Mouse (Mus musculus) kidney, adult 9 months (tissue): ENCODE data around the gene Surf4.
A peak's percentile ranks its signal among the peaks of the same experiment; 100 is the strongest.

ENCODE experiments used
- DNase-seq: peaks from one replicate; pipeline ENCODE4 v3.0.0; 2022

Surf4 gene

DNA sequence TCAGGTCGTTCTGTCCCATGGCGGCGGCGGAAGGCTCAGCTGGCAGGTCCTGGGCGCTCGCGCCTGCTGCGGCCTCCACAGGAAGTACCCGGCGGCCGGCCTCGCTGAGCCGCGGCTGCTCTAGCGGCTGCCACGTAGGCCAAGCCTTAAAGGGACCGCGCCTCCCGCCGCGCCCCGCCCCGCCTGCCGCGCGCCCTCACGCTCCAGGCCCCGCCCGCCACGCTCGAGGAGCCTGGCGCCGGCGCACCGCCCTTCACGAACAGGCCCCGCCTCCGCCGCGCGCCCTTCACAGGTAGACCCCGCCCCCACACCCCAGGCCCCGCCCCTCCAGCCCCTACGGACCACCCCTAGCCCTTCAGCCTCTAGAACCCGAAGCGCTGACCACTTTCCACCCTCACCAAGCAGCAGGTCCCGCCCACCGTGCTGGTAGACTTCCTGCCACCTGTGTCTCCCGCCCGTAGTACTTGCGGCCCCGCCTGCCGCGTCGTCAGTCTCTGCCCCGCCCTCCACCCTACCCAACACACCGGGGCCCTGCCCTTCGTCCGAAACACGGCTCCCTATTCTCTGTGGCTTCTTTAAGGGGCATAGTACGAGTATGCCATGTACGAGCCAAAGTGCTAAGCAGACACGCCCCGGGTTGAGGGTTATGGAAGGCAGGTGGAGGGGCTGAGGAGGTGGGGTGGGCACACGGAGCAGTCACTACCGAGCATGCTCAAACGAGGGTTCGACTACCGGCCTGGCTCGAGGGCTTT lies at the start of gene Surf4, which contains the start of gene Stkld1:
Gene Surf4, minus strand, starts transcription at position 625 of the 752 bp plus-strand sequence.
Gene Stkld1, plus strand, starts transcription at position 744 of the 752 bp plus-strand sequence.
- peak; percentile 97 for DNase-seq

DNA sequence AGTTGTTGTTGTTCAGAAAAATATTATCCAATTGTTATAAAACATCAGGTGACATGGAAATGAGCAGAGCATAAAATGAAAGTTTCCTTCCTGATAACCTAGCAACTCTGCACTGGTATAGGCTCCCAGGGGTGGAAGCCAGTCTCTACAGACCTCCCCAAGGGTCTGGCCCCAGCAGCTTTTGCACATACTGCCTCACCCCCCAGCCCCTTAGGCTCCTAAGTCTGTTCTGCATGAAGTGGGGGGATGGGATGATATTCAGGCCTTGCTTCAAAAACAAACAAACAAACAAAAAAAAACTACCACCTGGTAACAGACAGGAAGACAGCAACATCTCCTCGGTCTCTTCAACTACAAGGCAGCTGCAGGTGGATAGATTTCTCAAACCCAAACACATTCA lies 46.6 kb upstream of the Surf4 start:
- DNase-seq = no peak

DNA sequence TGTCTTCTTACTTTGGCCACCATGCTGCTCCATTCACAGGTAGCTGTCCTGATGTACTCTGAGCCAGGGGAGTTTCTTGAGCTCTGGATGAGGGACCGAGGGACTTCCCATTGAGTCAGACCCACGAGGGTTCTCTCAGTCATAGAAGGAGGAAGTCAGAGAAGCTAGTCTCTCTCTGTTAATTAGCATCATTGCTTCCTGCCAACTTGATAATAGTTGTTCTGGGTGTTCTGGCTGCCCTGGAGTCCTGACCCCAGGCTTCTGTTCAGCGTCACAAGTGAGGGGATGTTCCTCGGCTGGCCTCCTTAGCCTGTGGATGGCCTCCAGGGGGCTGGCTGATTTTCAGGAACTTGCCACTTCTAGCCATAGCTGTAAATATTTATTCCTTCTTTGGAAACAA lies 40.2 kb upstream of the Surf4 start:
- DNase-seq = no peak

DNA sequence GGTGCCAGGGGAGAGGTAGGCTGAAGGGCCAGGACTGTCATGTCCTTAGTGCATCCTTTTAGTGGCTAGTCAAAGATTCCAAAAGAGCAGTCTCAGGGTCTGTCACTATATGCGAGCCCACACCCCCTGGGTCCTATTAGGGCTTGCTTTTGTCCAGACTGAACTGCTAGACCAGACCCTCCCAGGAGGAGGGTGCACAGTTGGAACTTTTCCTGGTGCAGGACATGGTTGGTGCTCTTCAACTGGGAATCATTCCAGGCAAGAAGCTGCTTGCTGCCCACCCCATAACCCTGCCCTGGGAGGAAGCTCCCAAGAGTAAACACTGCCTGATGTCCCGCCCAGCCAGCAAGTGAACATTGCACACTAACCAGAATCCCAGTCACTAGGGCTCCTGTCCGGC lies 39.4 kb upstream of the Surf4 start, which contains the start of gene Adamts13:
Gene Adamts13, plus strand, starts transcription at position 301 of the 400 bp plus-strand sequence.
- no peak for DNase-seq

DNA sequence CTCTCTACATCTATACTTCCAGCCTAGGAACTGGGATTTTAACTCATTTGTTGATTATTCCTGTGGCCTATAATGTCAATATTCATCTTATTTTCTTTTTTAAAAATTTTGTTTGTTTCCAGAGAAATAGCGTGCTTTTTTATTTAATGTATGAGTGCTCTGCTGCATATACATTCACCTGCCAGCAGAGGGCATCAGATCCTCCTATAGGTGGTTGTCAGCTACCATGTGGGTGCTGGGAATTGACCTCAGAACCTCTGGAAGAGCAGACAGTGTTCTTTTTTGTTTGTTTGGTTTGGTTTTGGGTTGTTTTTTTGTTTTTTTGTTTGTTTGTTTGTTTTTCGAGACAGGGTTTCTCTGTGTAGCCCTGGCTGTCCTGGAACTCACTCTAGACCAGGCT lies 33.5 kb upstream of the Surf4 start:
- DNase-seq = no peak

DNA sequence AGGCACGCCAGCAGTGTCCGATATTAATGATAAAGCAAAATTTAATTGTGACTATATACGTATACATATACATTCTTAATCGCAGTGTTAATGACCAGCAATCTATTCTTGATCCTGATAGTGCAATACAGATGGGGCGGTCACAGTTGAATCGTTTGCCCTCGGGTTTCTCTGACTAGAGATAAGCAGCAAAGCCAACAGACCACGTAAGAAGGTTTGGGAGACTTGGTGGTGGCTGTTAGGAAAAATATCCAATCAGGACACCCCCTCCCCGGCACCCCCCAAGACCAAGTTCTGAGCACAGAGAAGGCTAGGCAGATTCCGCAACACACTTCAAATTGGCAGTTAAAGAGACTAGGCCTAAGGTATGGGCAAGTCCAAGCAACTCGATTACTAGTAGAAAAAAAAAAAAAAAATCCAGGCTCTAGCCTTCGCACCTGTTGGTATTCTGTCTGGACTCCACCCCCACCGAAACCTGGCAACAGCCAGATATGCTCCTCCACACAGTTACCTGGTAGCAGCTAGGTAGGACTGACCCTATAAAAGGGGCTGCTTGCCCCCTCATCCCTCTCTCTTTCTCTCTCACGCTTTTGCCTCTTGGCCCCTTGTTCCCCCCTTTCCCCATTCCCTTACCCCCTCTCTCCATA lies 31.1 kb upstream of the Surf4 start:
- no peak for DNase-seq

DNA sequence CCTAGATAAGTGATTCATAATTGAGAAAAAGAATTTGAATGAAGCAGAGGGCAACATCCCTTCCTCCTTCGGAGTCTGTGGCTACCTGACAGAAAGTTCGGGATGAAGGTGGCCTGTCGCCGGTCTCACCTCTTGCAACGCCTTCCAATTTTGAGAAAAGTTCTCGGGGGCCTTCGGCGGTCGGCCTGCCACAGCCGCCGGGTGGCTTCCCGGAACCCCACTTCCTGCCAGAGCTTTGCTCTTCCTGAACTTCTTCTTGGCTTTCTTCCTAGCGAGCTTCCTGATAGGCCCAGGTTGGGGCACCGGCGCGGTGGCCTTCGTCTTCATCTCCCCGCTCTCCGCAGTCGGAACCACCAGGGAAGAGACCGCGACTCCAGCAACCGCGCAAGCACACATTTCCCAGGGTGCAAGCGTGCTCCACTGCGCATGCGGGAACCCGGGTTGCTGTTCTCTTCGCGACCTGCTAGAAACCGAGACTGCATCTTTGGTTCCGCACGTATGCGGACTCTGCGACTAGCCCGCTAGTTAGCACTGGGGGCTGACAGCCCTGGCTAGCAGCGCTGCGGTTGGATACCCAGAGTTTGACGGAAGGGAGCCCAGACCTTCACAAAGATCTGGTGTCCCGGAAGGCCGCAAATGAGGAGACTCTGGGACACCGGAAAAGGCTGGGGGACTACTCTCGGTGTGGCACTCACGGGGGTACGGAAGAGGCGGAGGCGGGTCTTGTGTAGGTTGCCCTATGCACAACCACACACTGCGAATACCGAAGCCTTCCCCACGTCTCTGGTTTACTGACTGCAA lies 30.4 kb upstream of the Surf4 start, which contains the start of gene Rexo4:
Gene Rexo4, minus strand, starts transcription at position 464 of the 801 bp plus-strand sequence.
- DNase-seq = peak; percentile 94

DNA sequence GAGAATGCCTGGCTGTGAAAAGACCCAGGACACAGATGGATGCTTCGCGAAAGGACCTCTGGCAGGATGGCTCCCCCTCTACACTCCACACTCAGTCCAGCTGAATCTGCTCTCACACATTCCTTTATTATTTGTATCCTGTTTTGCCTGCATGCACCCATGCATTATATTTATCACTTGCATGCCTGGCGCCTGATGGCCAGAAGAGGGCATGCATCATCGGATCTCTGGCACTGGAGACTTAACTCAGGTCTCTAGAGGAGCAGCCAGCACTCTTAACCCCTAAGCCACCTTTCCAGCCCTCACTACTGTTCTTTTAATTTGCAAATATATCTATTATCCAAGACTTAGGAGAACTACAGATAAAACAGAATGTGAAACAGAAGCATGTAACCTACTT lies 27.0 kb upstream of the Surf4 start:
- DNase-seq = peak; percentile 43

DNA sequence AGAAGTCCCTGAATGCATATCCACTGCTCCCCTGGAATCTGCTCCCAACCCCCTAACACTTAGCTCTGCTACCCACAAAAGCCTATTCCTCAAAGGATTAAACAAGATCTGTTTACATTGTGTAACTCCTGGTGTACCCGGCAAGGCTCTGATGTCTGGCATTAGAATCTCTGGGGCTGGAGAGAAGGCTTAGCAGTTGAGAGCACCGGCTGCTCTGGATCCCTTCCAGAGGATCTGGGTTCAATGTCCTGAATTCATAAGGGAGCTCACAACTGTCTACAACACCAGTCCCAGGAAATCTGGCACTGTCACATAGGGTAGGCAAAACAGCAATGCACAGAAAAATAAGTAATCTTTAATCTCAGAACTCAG lies 23.7 kb upstream of the Surf4 start:
- peak; percentile 33 for DNase-seq

DNA sequence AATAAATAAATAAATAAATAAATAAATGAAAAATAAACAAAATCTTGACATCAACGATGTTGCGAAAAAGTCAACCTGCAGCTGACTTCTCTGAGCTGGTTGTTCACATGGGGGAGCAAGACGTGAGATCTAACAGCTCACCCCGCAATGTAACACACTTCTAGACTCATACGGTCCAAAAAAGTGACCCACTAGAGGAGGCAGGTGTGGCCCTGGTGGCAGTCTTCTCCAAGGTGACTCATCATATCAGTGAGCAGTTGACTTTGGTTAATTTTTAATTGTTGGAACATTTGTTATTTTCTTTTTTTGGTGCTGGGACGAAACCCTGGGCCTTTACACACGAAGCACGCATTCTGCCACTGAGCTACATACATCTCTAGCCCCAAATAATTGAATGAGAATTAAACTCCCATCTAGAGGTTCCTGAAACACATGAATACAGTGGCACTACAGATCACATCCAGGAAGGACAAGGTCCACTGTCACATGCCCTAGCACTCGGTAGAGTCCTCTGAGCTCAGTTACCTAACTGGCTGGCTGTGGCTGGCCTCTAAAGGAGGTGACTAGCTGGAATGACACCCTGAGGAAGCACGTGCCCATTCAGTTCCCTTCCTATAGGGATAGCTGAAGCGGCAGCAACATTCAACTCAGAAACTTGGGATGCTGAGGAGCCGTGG lies 23.2 kb upstream of the Surf4 start:
- peak; percentile 40 for DNase-seq

DNA sequence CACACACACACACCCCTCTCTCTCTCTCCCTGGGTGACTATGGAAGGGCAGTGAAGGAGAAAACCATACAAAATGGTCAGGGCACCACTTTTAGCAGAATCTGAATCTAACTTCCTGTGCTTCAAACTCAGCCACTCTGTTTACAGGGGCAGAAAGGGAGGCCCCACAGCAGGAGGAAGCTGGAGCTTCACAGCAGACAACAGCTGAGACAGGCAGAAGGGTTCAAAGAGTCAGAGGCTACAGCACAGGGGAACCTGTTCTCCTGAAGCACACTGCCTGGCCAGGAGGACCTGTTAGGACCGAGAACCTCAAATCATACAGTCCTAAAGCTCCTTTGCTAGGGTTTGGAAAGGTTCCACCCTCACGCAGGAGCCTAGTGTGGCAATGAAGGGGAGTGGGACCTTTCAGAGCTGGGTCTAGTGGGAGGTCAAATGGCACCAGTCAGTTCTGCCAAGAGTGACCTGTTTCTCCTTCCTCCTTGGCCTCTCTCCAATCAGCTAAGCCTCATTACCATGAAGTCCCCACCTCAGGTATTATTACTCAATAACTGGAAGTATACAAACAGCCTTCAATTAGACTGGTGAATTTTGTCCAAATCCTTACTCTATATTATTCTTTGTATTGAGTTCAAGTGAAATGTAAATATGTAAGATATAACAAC lies 21.1 kb upstream of the Surf4 start:
- no peak for DNase-seq

DNA sequence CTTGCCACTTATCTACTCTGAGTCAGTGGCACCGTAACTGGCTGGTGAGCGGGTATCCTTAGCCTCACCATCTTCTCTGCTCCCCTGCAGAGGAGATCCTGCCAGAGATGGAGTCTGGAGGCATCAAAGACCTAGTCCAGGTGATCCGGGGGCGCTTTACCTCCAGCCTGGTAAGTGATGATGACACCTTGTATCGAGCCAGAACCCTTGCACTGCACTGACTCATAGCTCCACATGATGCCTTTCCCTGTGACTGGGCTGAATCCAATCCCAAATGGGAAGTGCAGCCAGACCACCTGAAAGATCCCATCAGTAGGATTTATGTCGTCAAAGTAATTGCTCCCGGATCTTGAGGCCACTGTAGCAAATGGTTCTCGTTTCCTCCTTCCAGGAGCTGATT lies 19.1 kb upstream of the Surf4 start:
- no peak for DNase-seq

DNA sequence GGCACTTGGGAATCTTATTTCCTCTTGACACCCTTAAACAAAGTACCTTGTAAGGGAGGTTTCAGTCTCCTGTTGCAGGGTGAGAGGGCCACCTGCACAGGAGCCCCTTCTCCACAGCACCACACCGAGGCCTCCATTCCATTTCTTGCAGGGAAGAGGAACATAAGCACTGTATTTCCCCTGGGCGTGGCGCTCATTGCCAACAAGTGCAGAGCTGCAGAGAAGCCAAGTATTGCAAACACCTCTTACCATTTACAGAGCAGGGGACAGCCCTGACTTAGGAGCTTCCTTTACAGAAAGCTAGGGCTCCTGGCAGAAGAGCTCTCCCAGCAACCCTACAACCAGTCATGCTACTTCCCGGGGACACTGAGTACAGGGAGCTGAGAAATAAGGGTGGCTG lies 18.5 kb upstream of the Surf4 start:
- DNase-seq = no peak

DNA sequence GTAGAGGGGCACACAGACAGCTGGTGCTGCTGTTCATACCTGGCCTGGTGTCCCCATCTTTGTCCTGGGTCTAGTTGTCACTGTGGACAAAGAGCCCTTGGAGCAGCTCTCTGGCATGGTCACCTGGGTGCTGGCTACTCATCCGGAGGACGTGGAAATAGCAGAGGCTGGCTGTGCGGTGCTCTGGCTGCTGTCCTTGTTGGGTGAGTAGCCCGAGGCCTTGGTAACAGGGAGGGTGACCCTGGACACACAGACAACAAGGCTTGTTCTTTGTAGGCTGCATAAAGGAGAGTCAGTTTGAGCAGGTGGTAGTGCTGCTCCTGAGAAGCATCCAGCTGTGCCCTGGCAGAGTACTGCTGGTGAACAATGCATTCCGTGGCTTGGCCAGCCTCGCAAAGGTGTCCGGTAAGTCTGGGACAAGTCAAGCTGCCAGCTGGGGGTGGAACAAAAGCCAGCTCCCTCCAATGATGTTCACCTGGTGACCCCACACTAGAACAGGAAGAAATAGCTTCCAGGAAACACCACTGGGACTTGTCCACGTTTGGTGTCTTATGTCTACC lies 17.7 kb upstream of the Surf4 start:
- DNase-seq = no peak

DNA sequence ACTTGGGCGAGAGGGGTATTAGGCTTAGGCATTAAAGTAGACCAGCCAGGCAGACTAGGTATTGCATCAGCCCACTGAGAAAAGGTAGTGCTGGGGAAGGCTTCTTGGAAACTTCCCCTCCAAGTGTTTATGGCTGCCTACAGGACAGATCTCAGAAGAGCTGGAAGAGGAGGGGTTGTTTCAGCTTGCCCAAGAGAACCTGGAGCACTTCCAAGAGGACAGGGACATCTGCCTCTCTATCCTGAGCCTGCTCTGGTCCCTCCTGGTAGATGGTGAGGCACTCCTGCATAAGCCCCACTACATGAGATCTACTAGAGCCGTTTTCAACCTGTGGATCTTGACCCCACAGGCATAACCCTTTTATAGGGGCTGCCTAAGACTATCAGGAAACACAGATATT lies 16.7 kb upstream of the Surf4 start:
- no peak for DNase-seq

DNA sequence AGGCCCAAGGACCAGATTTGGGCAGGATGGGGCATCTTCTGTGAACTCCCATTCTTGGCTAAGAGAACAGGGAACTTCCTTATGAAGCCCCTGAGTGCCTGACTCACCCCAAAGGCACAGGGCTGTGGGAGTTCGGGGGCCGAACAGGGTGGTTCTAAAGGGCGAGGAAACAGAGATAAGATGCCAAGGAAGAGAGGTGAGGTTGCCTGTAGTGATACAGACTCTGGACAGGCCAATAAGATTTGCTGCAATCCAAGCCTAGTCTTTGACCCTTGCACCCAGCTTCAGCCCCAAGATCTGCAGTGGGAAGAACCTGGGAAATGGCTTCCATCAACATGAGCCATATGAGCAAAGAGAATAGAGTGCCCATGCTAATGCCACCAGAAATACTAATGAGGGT lies 9.5 kb upstream of the Surf4 start:
- no peak for DNase-seq

DNA sequence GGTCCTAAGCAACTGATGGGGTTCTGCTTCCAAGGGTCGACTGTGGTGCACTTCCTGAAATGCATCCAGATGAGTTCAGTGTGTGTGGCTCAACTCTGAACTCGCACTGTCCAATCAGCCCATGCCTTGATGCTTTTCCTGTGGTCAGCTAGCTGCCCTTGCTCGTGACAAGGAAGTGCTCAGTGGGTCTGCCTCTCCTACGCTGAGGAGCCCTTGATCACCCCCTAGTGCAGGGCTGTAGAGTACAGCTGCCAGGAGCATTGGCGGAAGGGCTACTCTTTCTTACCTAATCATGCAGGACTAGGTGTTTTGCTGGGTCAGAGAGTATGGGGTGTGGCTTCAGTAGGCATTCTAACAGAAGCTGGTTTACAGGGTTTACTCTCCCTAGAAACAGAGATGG lies 7.8 kb upstream of the Surf4 start:
- no peak for DNase-seq

DNA sequence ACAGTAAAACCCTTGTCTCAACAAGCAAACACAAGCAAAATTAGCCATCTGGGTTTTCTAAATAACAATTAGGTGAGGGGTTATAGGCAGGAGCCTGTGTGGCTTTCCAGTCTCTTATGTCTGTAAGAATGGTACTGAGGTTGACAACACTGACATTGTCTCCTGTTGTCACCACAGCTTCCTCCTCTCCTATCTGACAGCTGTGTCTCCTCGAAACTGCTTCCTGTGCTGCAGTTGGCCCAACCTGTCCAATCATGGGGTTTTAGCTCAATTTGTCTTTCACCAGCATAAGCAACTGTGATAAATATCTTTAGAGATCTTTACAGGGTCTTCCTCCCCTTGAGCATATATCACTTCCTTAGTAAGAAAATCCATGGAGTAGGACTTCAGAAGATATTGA lies 2.7 kb upstream of the Surf4 start:
- no peak for DNase-seq

DNA sequence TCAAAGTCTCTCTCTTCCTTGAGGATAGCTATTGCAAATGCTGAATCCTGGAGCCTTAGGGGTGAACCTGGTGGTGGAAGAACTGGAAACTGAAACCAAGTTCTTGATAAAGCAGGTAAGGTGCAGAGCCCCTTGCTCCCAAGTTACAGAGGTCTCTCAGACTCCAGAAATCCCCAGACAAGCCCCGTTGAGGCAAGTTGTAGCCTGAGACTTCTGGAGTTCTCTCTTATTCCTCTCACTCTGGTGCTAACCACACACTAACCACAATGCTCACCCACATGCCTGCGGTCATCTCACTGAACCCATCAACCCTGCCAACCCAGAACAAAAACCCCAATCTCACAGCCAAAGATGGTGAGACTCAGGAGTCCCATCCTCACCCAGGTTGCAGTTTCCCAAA lies 1.6 kb upstream of the Surf4 start:
- DNase-seq = no peak

DNA sequence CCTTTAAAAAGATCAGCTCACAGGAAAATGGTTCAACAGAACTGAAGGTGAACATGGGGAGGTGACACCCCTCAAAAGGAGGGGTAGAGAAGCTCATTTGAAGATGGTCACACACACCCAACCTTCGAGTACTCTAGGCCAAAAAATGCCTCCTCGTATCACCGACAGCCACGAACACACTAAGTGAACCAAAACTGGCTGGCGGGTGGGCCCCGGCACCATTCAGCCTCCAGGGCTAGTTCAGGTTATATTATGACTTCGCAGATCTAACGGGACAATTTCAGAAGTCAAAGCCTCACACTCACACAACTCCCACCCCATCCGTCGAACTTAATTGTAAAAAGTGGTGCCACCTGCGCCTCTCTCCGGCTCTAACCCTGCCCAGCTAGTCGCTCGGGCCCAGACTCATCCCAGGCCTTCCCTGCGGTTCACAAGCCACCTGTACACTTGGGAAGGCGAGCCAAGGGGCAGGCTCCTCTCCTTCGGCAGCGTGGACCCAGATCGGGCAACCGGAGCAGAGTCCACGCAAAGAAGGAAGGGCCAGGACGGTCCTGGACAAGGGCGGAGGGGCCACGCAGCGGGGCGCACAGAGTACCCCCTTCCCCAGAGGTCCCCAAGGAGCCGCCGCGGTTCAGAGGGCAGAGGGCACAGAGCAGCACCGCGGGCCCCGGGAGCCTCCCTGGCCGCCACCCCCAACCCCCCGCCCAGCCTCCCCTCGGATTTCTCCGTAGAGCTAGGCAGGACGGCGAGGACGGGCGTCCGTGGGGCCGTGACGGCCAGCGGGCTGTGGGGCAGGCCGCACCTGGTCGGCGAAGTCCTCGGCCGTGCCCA lies 1.0 kb downstream of the Surf4 start:
- peak; percentile 72 for DNase-seq

DNA sequence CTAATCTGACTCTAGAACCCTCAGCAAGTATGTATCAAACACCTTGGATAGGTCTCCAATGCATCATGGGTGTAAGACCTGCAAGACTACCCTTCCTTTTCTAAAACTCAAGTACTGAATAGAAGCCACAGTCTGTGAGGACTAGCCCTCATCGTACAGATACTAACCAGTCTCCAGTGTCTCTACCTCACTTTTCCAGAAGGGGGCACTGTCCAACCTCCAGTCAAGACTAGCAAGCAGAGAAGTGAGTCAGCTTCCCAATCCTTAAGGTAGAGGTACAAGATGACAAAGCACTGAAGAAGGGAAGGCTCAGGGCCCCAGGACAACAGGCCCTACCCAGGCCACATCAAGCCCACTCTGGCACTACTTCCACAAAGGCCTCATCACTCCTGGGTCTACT lies 3.3 kb downstream of the Surf4 start:
- peak; percentile 82 for DNase-seq
